In the genomic region with DNA sequence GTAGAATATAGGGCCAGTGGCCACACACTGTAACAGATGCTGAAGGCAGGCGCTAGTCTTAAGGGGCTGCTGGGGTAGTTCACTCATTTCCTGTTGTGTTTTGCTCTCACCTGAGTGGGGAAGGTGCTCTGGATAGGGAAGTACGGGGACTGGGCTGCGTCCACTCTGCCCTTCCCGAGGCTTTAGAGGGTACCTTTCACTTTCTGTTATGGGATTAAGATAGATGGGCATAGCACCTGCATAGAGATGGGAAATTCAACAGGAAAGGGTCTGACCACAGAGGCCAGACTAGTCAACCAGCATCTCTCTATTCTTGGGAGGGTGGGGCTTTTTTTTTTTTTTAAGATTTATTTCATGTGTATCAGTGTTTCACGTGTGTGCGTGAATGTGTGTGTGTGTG, we compare ENCODE assay signal across 14 mouse cellular contexts. TPM values are rescaled to one million over a fixed set of nuclear protein-coding genes. Genes with fewer than 3 reads are reported as not detected.
DNase-seq lines count a peak whose midpoint lies in the region; ATAC-seq and TF ChIP-seq lines count a peak whose summit lies in the region.
"Had no signal": no experiment of that assay in that cellular context is flagged by ENCODE, and none has a peak within 500 bp of the region (broad histone marks: within the 10 kb centered on the region; RNA-seq: fewer than 3 reads in every experiment).

No protein-coding gene starts in this region.

- no peak for TF ChIP-seq POLR2A in spleen, adult 2 months (IDR thresholded peaks at IDR 0.05; ENCODE audit: low read depth, low read length)

- no peaks in the 10 kb centered on the region for H3K9me3 ChIP-seq in hindbrain, embryonic 13.5 days
- no peaks in the 10 kb centered on the region for H3K9me3 ChIP-seq in hindbrain, embryonic 16.5 days (ENCODE audit: control insufficient read depth, low read length)
- H3K9me3 ChIP-seq: liver, embryonic 15.5 days; midbrain, embryonic 15.5 days; neural tube, embryonic 12.5 days had no signal

- peak overlapping the region; percentile 30; the same call in 1 of the 2 replicates for H3K27ac ChIP-seq in hindbrain, embryonic 13.5 days
- no peak overlapping the region for H3K27ac ChIP-seq in hindbrain, embryonic 16.5 days (ENCODE audit: low read depth, low read length)
- H3K27ac ChIP-seq in spleen, adult 2 months (ENCODE audit: insufficient read depth, low read length), result peak overlapping the region; percentile 45
- H3K27ac ChIP-seq: liver, embryonic 15.5 days; midbrain, embryonic 15.5 days; neural tube, embryonic 12.5 days had no signal

- no peak for ATAC-seq in hindbrain, embryonic 13.5 days (ENCODE audit: low FRiP score)
- ATAC-seq in hindbrain, embryonic 16.5 days, result no peak
- peak; percentile 62 for ATAC-seq in inflammation-experienced regulatory T-cells, adult 6 months
- ATAC-seq in erythroblast, adult 5-6 weeks (replicated peaks; ENCODE audit: low FRiP score, poor library complexity, severe bottlenecking), result no peak
- ATAC-seq: forebrain, embryonic 16.5 days had no signal

- H3K9ac ChIP-seq in hindbrain, embryonic 13.5 days, result no peak overlapping the region
- H3K9ac ChIP-seq in hindbrain, embryonic 16.5 days (ENCODE audit: low read depth, low read length), result no peak overlapping the region
- H3K9ac ChIP-seq: liver, embryonic 15.5 days; midbrain, embryonic 15.5 days; neural tube, embryonic 12.5 days had no signal

- H3K4me3 ChIP-seq in hindbrain, embryonic 13.5 days, result no peak overlapping the region
- H3K4me3 ChIP-seq in hindbrain, embryonic 16.5 days (ENCODE audit: low read length), result no peak overlapping the region
- no peak overlapping the region for H3K4me3 ChIP-seq in spleen, adult 2 months (ENCODE audit: extremely low read depth, insufficient read depth, insufficient read length)
- H3K4me3 ChIP-seq: erythroblast, embryonic 14.5 days; liver, embryonic 15.5 days; midbrain, embryonic 15.5 days; neural tube, embryonic 12.5 days had no signal

- no peak for TF ChIP-seq CTCF in spleen, adult 2 months (IDR thresholded peaks at IDR 0.05; ENCODE audit: extremely low read depth, insufficient read depth, insufficient read length, insufficient replicate concordance)

- no peak for DNase-seq in spleen, adult 2 months (ENCODE audit: low read depth in 1 of 2, low spot score in 2 of 2)
- DNase-seq in spleen, postnatal 36 days (ENCODE audit: low spot score in 2 of 2), result no peak
- peak; percentile 61 for DNase-seq in splenic B cell, adult 2 months (ENCODE audit: low read depth, low spot score)
- no peak for DNase-seq in yolk sac, embryonic 10.5 days (ENCODE audit: low spot score)
- DNase-seq: adrenal gland, postnatal 14 days had no signal

- no peaks in the 10 kb centered on the region for H3K27me3 ChIP-seq in hindbrain, embryonic 13.5 days
- H3K27me3 ChIP-seq in hindbrain, embryonic 16.5 days (replicated peaks; ENCODE audit: control insufficient read depth, insufficient read depth, low read length), result no peaks in the 10 kb centered on the region
- H3K27me3 ChIP-seq in spleen, adult 2 months (ENCODE audit: control insufficient read depth, insufficient read depth, low read length), result no peaks in the 10 kb centered on the region
- no peaks in the 10 kb centered on the region for H3K27me3 ChIP-seq in splenic B cell, adult 2 months (ENCODE audit: control insufficient read depth, insufficient read depth, low read length, poor library complexity, severe bottlenecking)
- H3K27me3 ChIP-seq: liver, embryonic 15.5 days; midbrain, embryonic 15.5 days; neural tube, embryonic 12.5 days had no signal

- H3K4me1 ChIP-seq in hindbrain, embryonic 13.5 days (replicated peaks), result peaks cover 68% of the 10 kb centered on the region
- H3K4me1 ChIP-seq in hindbrain, embryonic 16.5 days (ENCODE audit: control insufficient read depth, insufficient read depth, low read depth, low read length), result peaks cover 37% of the 10 kb centered on the region
- H3K4me1 ChIP-seq in spleen, adult 2 months (ENCODE audit: control insufficient read depth, insufficient read depth, insufficient read length), result peaks cover 44% of the 10 kb centered on the region

- 91% methylated on average over 6 of the region's 6 CpGs for WGBS in hindbrain, embryonic 13.5 days
- 88% methylated on average over 6 of the region's 6 CpGs for WGBS in hindbrain, embryonic 16.5 days
- WGBS in spleen, adult 2 months, result 10% methylated on average over 6 of the region's 6 CpGs

- no peak overlapping the region for H3K4me2 ChIP-seq in hindbrain, embryonic 13.5 days
- no peak overlapping the region for H3K4me2 ChIP-seq in hindbrain, embryonic 16.5 days (ENCODE audit: low read length)
- H3K4me2 ChIP-seq: liver, embryonic 15.5 days; midbrain, embryonic 15.5 days; neural tube, embryonic 12.5 days had no signal

- H3K36me3 ChIP-seq in hindbrain, embryonic 13.5 days, result no peaks in the 10 kb centered on the region
- no peaks in the 10 kb centered on the region for H3K36me3 ChIP-seq in hindbrain, embryonic 16.5 days (ENCODE audit: control insufficient read depth, insufficient read depth, low read length)
- H3K36me3 ChIP-seq in spleen, adult 2 months (ENCODE audit: control insufficient read depth, insufficient read depth, low read length), result no peaks in the 10 kb centered on the region
- no peaks in the 10 kb centered on the region for H3K36me3 ChIP-seq in splenic B cell, adult 2 months (ENCODE audit: control insufficient read depth, insufficient read depth, low read length, poor library complexity, severe bottlenecking)
- H3K36me3 ChIP-seq: liver, embryonic 15.5 days; midbrain, embryonic 15.5 days; neural tube, embryonic 12.5 days had no signal

RNA-seq across cellular contexts. Expression of gene Dyrk1a, which starts 19.2 kb away (rescaled TPM):
- polyA plus RNA-seq in hindbrain, embryonic 13.5 days (2015; fragmentation: Nextera tagmentation; extraction: Ambion mirVana), result 10.7 and 11.2 TPM in 2 replicates
- 9.4 and 9.8 TPM in 2 replicates for polyA plus RNA-seq in hindbrain, embryonic 16.5 days (2015; fragmentation: Nextera tagmentation; extraction: Ambion mirVana)
- polyA plus RNA-seq in spleen, adult 2 months (2012; rRNA removed), result 24.7 and 30.7 TPM in 2 replicates
- polyA plus RNA-seq in inflammation-experienced regulatory T-cells, adult 6 months (2017; shearing (Covaris generic)), result 10 to 100 TPM; 22.3 to 29.7 (median 25.2) TPM
- 34.3 and 65.1 TPM in 2 replicates for total RNA-seq in erythroblast, adult 5-6 weeks (2015; ENCODE audit: low replicate concordance)
- total RNA-seq in erythroblast, adult 5-6 weeks (2017; ENCODE audit: low replicate concordance), result 60.3 and 66.8 TPM in 2 replicates
